Mouse (Mus musculus): Measurements from ENCODE around the gene Tulp3.

DNA sequence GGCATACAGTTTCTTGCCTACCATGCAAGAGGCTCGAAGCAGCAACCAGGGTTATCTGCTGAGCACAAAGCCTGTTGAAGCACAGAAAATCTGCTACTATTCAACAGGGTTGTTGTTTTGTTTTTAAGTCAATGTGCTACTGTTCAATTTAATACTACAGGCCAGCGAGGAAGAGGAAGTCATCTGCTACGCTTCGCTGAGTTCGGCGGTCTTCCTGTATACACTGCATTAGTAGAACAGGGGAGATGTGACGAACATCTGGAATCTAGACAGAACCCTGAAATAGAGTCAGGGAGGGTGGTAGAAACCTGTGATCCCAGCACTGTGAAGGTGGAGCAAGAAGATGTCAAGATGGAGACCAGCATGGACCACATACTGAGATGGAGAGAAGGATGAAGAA is 28.1 kb upstream of the Tulp3 start:
- TF ChIP-seq TAL1 (IDR thresholded peaks at IDR 0.05; ENCODE audit: low read length), result no peak
- TF ChIP-seq GATA1 (IDR thresholded peaks at IDR 0.05; ENCODE audit: low read length), result no peak
